Mouse (Mus musculus): Measurements from ENCODE around the gene Xpo5. TPM values are rescaled to one million over a fixed set of nuclear protein-coding genes. Genes with fewer than 3 reads are reported as not detected.
A peak's percentile ranks its signal among the peaks of the same experiment; 100 is the strongest.

Gene Xpo5
- polyA plus RNA-seq, 1 experiment from 2014 or later = 35.5 TPM

- Histone ChIP-seq H3K36me3 (peaks cover 41% of the 10 kb centered on the region), H3K4me1 (peaks cover 28% of the 10 kb centered on the region), H3K4me3 (peak overlapping the region; percentile 68), H3K9ac (no peak overlapping the region), H3K4me2 (peak overlapping the region; percentile 65), H3K27me3 (no peaks in the 10 kb centered on the region), H3K9me3 (no peaks in the 10 kb centered on the region), H3K27ac (peak overlapping the region; percentile 57; the same call in 1 of the 2 replicates)
- no peak for ATAC-seq (ENCODE audit: borderline replicate concordance, extremely low read depth, low FRiP score, low TSS enrichment)
- WGBS = 56% methylated on average over 9 of the region's 9 CpGs
These were observed 39.6 kb upstream of the Xpo5 start for GRCm38 (mm10) chr17:46162951-46163421.

- Histone ChIP-seq H3K4me2 (no peak overlapping the region), H3K27ac (no peak overlapping the region), H3K36me3 (peaks cover 54% of the 10 kb centered on the region), H3K9me3 (no peaks in the 10 kb centered on the region), H3K4me1 (peaks cover 25% of the 10 kb centered on the region), H3K9ac (no peak overlapping the region), H3K4me3 (no peak overlapping the region), H3K27me3 (no peaks in the 10 kb centered on the region)
- ATAC-seq (ENCODE audit: borderline replicate concordance, extremely low read depth, low FRiP score, low TSS enrichment) = no peak
- 93% methylated on average over 8 of the region's 8 CpGs for WGBS
These were observed 38.3 kb upstream of the Xpo5 start for GRCm38 (mm10) chr17:46164301-46164700.

GRCm38 (mm10) chr17:46164791-46165190 lies 37.8 kb upstream of the Xpo5 start:
- H3K27me3 ChIP-seq = no peaks in the 10 kb centered on the region
- H3K9me3 ChIP-seq = no peaks in the 10 kb centered on the region
- 92% methylated on average over 10 of the region's 10 CpGs for WGBS
- no peak overlapping the region for H3K9ac ChIP-seq
- no peak for ATAC-seq (ENCODE audit: borderline replicate concordance, extremely low read depth, low FRiP score, low TSS enrichment)
- H3K27ac ChIP-seq = no peak overlapping the region
- H3K4me1 ChIP-seq = peaks cover 20% of the 10 kb centered on the region
- H3K4me3 ChIP-seq = no peak overlapping the region
- peaks cover 59% of the 10 kb centered on the region for H3K36me3 ChIP-seq
- no peak overlapping the region for H3K4me2 ChIP-seq

GRCm38 (mm10) chr17:46165460-46165859 lies 37.1 kb upstream of the Xpo5 start:
- H3K27me3 ChIP-seq = no peaks in the 10 kb centered on the region
- peaks cover 62% of the 10 kb centered on the region for H3K36me3 ChIP-seq
- H3K4me1 ChIP-seq = peaks cover 19% of the 10 kb centered on the region
- no peak overlapping the region for H3K4me3 ChIP-seq
- H3K9ac ChIP-seq = no peak overlapping the region
- no peak overlapping the region for H3K27ac ChIP-seq
- H3K4me2 ChIP-seq = no peak overlapping the region
- H3K9me3 ChIP-seq = no peaks in the 10 kb centered on the region
- 87% methylated on average over 12 of the region's 12 CpGs for WGBS
- no peak for ATAC-seq (ENCODE audit: borderline replicate concordance, extremely low read depth, low FRiP score, low TSS enrichment)

- Histone ChIP-seq H3K27me3 (no peaks in the 10 kb centered on the region), H3K4me1 (peaks cover 19% of the 10 kb centered on the region), H3K9me3 (no peaks in the 10 kb centered on the region), H3K27ac (no peak overlapping the region), H3K9ac (no peak overlapping the region), H3K4me3 (no peak overlapping the region), H3K4me2 (no peak overlapping the region), H3K36me3 (peaks cover 70% of the 10 kb centered on the region)
- 74% methylated on average over 5 of the region's 5 CpGs for WGBS
- no peak for ATAC-seq (ENCODE audit: borderline replicate concordance, extremely low read depth, low FRiP score, low TSS enrichment)
These were observed 36.3 kb upstream of the Xpo5 start for GRCm38 (mm10) chr17:46166270-46166669.

GRCm38 (mm10) chr17:46167014-46167413 lies 35.6 kb upstream of the Xpo5 start:
- no peak overlapping the region for H3K4me3 ChIP-seq
- no peak for ATAC-seq (ENCODE audit: borderline replicate concordance, extremely low read depth, low FRiP score, low TSS enrichment)
- WGBS = 86% methylated on average over 11 of the region's 11 CpGs
- no peak overlapping the region for H3K27ac ChIP-seq
- no peak overlapping the region for H3K4me2 ChIP-seq
- peaks cover 74% of the 10 kb centered on the region for H3K36me3 ChIP-seq
- H3K4me1 ChIP-seq = peaks cover 15% of the 10 kb centered on the region
- H3K27me3 ChIP-seq = no peaks in the 10 kb centered on the region
- H3K9me3 ChIP-seq = no peaks in the 10 kb centered on the region
- H3K9ac ChIP-seq = no peak overlapping the region

- Histone ChIP-seq H3K36me3 (peaks cover 87% of the 10 kb centered on the region), H3K27me3 (no peaks in the 10 kb centered on the region), H3K9ac (no peak overlapping the region), H3K4me2 (no peak overlapping the region), H3K4me1 (peaks cover 2% of the 10 kb centered on the region), H3K9me3 (no peaks in the 10 kb centered on the region), H3K4me3 (no peak overlapping the region), H3K27ac (no peak overlapping the region)
- ATAC-seq (ENCODE audit: borderline replicate concordance, extremely low read depth, low FRiP score, low TSS enrichment) = no peak
- 45% methylated on average over 5 of the region's 5 CpGs for WGBS
These were observed 34.3 kb upstream of the Xpo5 start for GRCm38 (mm10) chr17:46168318-46168717.

GRCm38 (mm10) chr17:46168768-46169167 lies 33.8 kb upstream of the Xpo5 start:
- Histone ChIP-seq H3K27me3 (no peaks in the 10 kb centered on the region), H3K36me3 (peaks cover 89% of the 10 kb centered on the region), H3K27ac (no peak overlapping the region), H3K4me3 (no peak overlapping the region), H3K4me2 (no peak overlapping the region), H3K4me1 (no peaks in the 10 kb centered on the region), H3K9ac (no peak overlapping the region), H3K9me3 (no peaks in the 10 kb centered on the region)
- WGBS = 89% methylated on average over 5 of the region's 5 CpGs
- ATAC-seq (ENCODE audit: borderline replicate concordance, extremely low read depth, low FRiP score, low TSS enrichment) = no peak

GRCm38 (mm10) chr17:46170538-46170937 lies 32.0 kb upstream of the Xpo5 start:
- H3K27me3 ChIP-seq = no peaks in the 10 kb centered on the region
- no peak overlapping the region for H3K4me3 ChIP-seq
- H3K27ac ChIP-seq = no peak overlapping the region
- H3K9ac ChIP-seq = no peak overlapping the region
- no peaks in the 10 kb centered on the region for H3K4me1 ChIP-seq
- H3K36me3 ChIP-seq = peaks cover 84% of the 10 kb centered on the region
- H3K4me2 ChIP-seq = no peak overlapping the region
- no peaks in the 10 kb centered on the region for H3K9me3 ChIP-seq
- WGBS = 71% methylated on average over 3 of the region's 3 CpGs
- ATAC-seq (ENCODE audit: borderline replicate concordance, extremely low read depth, low FRiP score, low TSS enrichment) = no peak

GRCm38 (mm10) chr17:46182273-46182672 lies 20.3 kb upstream of the Xpo5 start:
- no peak for ATAC-seq (ENCODE audit: borderline replicate concordance, extremely low read depth, low FRiP score, low TSS enrichment)
- no peak overlapping the region for H3K27ac ChIP-seq

GRCm38 (mm10) chr17:46188829-46189228 lies 13.8 kb upstream of the Xpo5 start:
- WGBS = 81% methylated on average over 2 of the region's 2 CpGs
- no peak overlapping the region for H3K4me3 ChIP-seq
- H3K27me3 ChIP-seq = no peaks in the 10 kb centered on the region
- H3K4me1 ChIP-seq = no peaks in the 10 kb centered on the region
- no peak overlapping the region for H3K4me2 ChIP-seq
- no peak overlapping the region for H3K27ac ChIP-seq
- no peaks in the 10 kb centered on the region for H3K9me3 ChIP-seq
- H3K9ac ChIP-seq = no peak overlapping the region
- peaks cover 88% of the 10 kb centered on the region for H3K36me3 ChIP-seq
- no peak for ATAC-seq (ENCODE audit: borderline replicate concordance, extremely low read depth, low FRiP score, low TSS enrichment)

More at GRCm38 (mm10) chr17:46182273-46182672, 20.3 kb upstream of the Xpo5 start:
- no peak overlapping the region for H3K4me3 ChIP-seq
- H3K36me3 ChIP-seq = peaks cover 92% of the 10 kb centered on the region
- H3K27me3 ChIP-seq = no peaks in the 10 kb centered on the region
- H3K4me2 ChIP-seq = no peak overlapping the region
- no peaks in the 10 kb centered on the region for H3K4me1 ChIP-seq
- 80% methylated on average over 4 of the region's 4 CpGs for WGBS
- H3K9ac ChIP-seq = no peak overlapping the region
- H3K9me3 ChIP-seq = no peaks in the 10 kb centered on the region

- Histone ChIP-seq H3K9ac (peak overlapping the region; percentile 65; the same call in 1 of the 2 replicates), H3K4me1 (peaks cover 28% of the 10 kb centered on the region), H3K9me3 (no peaks in the 10 kb centered on the region), H3K27ac (no peak overlapping the region), H3K27me3 (no peaks in the 10 kb centered on the region), H3K36me3 (peaks cover 34% of the 10 kb centered on the region), H3K4me2 (peak overlapping the region; percentile 78), H3K4me3 (peak overlapping the region; percentile 74)
- no peak for ATAC-seq (ENCODE audit: borderline replicate concordance, extremely low read depth, low FRiP score, low TSS enrichment)
- 43% methylated on average over 6 of the region's 6 CpGs for WGBS
These were observed 1.4 kb upstream of the Xpo5 start for GRCm38 (mm10) chr17:46201151-46201550.

GRCm38 (mm10) chr17:46203078-46203477 lies 496 bp downstream of the Xpo5 start:
- H3K27ac ChIP-seq = peak overlapping the region; percentile 62
- peaks cover 28% of the 10 kb centered on the region for H3K4me1 ChIP-seq
- H3K36me3 ChIP-seq = peaks cover 35% of the 10 kb centered on the region
- H3K27me3 ChIP-seq = no peaks in the 10 kb centered on the region
- peak overlapping the region; percentile 79 for H3K9ac ChIP-seq
- no peaks in the 10 kb centered on the region for H3K9me3 ChIP-seq
- peak overlapping the region; percentile 80 for H3K4me2 ChIP-seq
- peak overlapping the region; percentile 74 for H3K4me3 ChIP-seq
- no peak for ATAC-seq (ENCODE audit: borderline replicate concordance, extremely low read depth, low FRiP score, low TSS enrichment)
- WGBS = under 1% methylated on average over 20 of the region's 20 CpGs
